Mouse (Mus musculus) adrenal gland, adult 8-10 months (tissue): ENCODE measurements around the gene Olfr1415. TPM values are rescaled to one million over a fixed set of nuclear protein-coding genes. Genes with fewer than 3 reads are reported as not detected.
"Not testable (repeated sequence)": the region's sequence is repeated elsewhere in the genome, so short reads cannot be mapped to it uniquely, and the experiment has no call there.

ENCODE experiments used
- DNase-seq: peaks from one replicate; pipeline ENCODE4 v3.0.0; 2022
- total RNA-seq, 4 experiments: library from RNA; stranded (reverse); gene quantifications; 2 replicates each; pipeline ENCODE4 v1.2.4; 2022

Gene Olfr1415
- under 1 TPM in 1 of 4 experiments, not detected in 3; 0.12 TPM for total RNA-seq

DNA sequence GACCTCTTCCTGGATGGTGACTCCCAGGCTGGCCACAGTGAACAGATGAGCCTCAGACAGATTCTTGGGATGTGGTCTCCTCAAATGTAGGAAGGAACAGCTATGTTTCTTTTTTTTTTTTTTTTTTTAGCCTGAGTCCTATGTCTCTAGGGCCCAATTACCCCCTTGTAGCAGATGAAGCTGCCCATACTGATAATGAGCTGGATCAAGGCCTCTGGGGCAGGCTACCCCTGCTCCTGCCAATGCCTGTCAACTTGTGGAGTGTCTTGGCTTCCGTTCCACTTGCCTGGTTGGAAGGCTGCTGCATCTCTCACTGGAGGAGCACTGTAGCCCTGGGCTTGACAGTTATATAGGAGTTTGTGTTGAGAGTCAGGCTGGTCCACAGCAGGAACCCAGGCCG lies at the start of gene Olfr1415:
Gene Olfr1415, minus strand, starts transcription at position 101 of the 400 bp plus-strand sequence.
- no peak for DNase-seq

- DNase-seq: no peak
Measured at GRCm38 (mm10) chr1:92539071-92539470, 43.2 kb upstream of the Olfr1415 start.

DNA sequence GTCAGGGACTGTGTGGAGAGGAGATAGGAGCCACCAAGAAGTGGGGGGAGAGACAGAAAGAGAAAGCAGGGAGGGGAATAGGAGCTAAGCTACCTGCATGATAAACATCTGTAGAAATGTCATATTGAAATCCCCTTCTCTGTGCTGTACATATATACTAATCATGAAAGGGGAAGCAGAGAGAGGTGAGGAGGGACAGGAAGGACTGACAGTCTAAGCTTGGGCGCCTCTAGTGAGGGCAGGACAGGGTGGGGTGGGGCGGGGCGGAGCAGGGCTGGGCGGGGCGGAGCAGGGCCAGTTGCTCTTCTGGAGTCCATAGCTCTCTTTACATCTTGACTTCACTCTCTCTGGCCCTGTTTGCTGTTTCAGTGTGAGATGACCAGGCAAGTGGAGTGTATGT lies 41.1 kb upstream of the Olfr1415 start:
- DNase-seq: no peak

GRCm38 (mm10) chr1:92523764-92524163 lies 27.9 kb upstream of the Olfr1415 start:
- DNase-seq: no peak

DNA sequence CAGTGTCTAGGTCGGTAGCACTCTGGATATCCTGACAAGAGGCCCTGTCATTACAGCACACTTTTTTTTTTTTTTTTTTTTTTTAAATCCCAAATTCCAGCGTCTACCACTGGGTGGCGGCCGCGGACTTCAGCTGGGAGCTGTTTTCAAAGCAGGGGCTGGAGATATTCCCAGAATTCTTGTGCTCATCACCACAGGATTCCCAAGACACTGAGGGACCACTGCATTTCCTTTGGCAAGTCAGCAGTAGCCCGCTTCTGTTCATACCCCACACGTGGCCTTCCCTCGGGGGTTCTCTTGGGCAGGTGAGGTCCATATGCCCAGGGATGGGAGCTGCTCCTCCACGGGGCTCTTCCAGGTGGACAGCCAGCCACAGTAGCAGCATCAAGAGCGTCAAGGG lies 25.5 kb upstream of the Olfr1415 start:
- DNase-seq: no peak

GRCm38 (mm10) chr1:92519046-92519445 lies 23.1 kb upstream of the Olfr1415 start:
- no peak for DNase-seq

DNA sequence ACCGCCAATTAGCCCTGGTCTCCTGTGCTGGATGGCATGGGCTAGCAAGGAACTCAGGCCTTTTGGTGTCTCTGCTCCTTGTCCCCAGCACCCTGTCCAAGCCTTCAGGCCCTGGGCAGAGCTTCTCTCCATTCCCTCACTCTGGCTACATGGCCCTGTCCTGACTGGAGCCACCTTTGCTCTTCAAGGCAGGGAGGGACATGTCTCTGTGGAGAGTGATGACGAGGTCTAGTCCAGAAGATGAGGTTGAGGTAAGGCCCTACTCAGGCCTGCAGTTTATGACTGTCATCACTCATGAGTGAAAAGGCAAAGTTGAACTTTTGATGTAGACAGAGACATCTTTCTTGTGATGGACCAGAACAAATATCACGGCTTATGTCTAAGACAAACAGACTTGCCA lies 22.7 kb upstream of the Olfr1415 start, which contains the start of gene Olfr1414:
Gene Olfr1414, minus strand, starts transcription at position 101 of the 400 bp plus-strand sequence.
- no peak for DNase-seq

GRCm38 (mm10) chr1:92515390-92515789 lies 19.5 kb upstream of the Olfr1415 start:
- DNase-seq: peak; percentile 21

GRCm38 (mm10) chr1:92511646-92512045 lies 15.7 kb upstream of the Olfr1415 start:
- DNase-seq: not testable (repeated sequence)

- no peak for DNase-seq
Measured at GRCm38 (mm10) chr1:92485013-92485412, 10.9 kb downstream of the Olfr1415 start, which contains the start of gene Olfr1416. Gene Olfr1416, minus strand, starts transcription at chr1:92485113.

GRCm38 (mm10) chr1:92474066-92474578 lies 21.8 kb downstream of the Olfr1415 start:
- no peak for DNase-seq

DNA sequence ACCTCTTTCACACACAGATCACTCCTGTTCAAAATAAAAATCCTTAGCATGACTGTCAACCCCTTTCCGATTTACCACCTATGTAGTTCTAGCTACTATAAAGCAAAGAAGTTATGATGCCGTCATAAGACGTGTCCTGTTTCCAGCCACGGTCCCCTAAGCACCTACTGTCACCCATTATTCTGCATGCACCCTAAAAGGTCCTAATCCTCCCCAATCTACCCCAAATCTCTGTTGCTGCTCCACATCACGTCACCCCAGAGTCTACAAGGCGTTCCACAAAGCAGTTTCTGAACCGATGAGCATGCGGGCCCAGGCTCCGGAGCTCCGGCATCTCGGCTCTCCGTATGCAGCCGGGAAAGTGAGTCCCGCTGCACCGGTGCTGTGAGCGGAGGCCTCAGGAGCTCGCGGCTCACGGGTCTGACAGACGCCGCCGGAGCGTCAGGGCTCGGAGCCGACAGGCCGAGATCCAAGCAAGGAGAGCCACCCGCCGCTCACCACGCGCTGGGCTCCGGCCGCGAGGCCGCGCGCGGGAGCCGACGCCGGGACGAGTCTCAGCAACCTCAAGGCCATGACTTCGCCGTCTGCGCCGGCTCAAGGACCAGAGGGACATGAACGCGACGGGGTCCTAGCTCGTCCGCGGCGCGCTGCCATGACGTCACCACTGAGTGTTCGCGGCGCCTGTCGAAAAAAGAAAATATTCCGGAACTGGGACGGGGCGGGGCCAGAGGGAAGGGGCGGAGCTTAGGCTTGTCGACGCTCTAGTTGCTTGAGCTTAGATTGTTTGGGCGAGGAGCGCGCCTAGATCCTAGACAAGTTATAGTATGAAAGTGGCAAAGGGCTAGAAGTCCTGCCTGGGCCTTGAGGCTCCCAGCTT lies 22.5 kb downstream of the Olfr1415 start, which contains the start of gene Ndufa10:
Gene Ndufa10, minus strand, starts transcription at position 696 of the 877 bp plus-strand sequence.
- peak; percentile 89 for DNase-seq

- no peak for DNase-seq
Measured at GRCm38 (mm10) chr1:92468891-92469290, 27.0 kb downstream of the Olfr1415 start.

DNA sequence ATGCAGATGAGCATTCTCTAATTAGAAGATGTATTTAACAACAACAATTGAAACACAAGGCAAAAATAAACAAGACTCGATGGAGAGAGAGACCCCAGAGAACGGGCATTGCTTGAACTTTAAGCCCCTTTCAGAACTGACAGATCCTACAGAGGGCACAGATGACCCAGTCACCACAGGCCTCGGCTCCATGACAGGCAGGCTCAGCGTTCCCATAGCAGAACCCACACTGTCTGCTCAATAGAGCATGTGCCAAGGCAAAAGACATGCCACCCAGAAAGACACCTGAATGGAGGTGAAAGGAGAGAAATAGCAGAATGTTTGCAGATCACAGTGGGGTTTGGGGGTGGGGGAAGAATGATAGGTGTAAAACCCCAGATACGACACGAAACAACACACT lies 37.5 kb downstream of the Olfr1415 start:
- no peak for DNase-seq

DNA sequence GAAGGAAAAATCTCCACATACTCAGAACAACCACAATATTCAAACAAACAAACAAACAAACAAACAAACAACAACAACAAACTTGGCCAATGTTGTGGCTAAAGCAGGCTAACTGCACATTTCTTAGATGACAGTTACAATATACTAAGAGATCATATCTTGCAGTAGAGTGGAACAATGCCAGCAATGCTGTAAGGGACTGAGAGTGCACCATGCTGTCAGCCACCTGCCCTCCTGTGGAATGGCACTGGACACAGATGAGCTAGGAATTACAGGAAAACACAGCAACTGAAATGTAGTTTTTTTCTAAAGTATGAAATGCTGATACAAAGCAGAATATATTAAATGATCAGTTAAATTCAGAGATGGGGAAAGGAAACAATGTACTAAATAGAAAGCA lies 38.1 kb downstream of the Olfr1415 start:
- no peak for DNase-seq

DNA sequence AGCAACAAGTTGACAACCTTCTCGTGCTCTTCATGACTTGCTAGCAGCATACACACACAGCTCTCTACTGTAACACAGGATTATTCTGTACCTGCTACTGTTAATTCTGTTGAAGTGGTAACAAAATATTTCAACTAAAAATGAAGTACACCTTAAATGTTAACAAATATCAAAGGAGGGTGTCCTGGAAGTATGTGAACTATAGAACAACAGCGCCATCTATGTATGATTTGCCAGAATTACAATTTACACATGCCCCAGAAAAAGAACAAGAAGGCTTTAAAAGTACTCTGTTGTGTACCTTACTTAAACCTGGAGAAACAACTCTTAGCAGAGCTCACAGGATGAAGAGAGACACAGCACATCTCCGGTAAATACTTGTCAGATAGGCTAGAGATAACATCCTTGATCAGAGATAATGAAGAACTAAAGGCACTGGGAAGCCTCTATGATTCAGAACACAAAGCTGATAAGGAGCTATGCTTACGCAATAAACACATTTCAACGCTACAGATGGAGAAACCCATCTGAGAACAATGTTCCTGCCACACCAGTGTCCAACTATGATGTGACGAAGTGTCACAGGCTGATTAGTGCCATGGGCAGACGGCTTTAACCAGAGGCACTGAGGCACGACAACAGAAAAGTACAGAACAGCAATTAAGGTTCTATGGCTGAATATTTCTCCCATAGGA lies 42.0 kb downstream of the Olfr1415 start:
- DNase-seq: no peak

- DNase-seq: no peak
Measured at GRCm38 (mm10) chr1:92448293-92448692, 47.6 kb downstream of the Olfr1415 start.

- peak; percentile 62 for DNase-seq
Measured at GRCm38 (mm10) chr1:92441453-92442063, 54.3 kb downstream of the Olfr1415 start.

GRCm38 (mm10) chr1:92440066-92440750 lies 55.7 kb downstream of the Olfr1415 start:
- peak; percentile 63 for DNase-seq
